Mouse (Mus musculus): Measurements from ENCODE around the gene Ints7. TPM values are rescaled to one million over a fixed set of nuclear protein-coding genes. Genes with fewer than 3 reads are reported as not detected.

The Ints7 gene
- 10 to 100 TPM; 23.0 to 23.2 TPM for total RNA-seq (2021)

- peak; percentile 100 for DNase-seq
- intact Hi-C loops (cut with DNase I), result loop anchor here (2.0 to 5.0 kb wide), 2 partner anchors 243 to 332 kb away; partner anchors contain the start of gene Slc30a1
Measured at GRCm38 (mm10) chr1:191575458-191576247, at the start of gene Ints7, which contains the start of gene Dtl. TSS of gene Ints7 (plus strand) at chr1:191575636. TSS of gene Dtl (minus strand) at chr1:191575544.

- peak in 1 of 2 experiments; percentile 27 for DNase-seq
- intact Hi-C loops (cut with DNase I), result no loop called here
Measured at GRCm38 (mm10) chr1:191527089-191527488, 48.3 kb upstream of the Ints7 start.

- intact Hi-C loops (cut with DNase I), result no loop called here
- DNase-seq, result peak; percentile 55 to 60
Measured at GRCm38 (mm10) chr1:191527921-191528612, 47.4 kb upstream of the Ints7 start.

- intact Hi-C loops (cut with DNase I), result no loop called here
- DNase-seq, result peak; percentile 32 to 46
Measured at GRCm38 (mm10) chr1:191529406-191529805, 46.0 kb upstream of the Ints7 start.

GRCm38 (mm10) chr1:191531023-191531422 is 44.4 kb upstream of the Ints7 start:
- intact Hi-C loops (cut with DNase I), result no loop called here
- DNase-seq, result no peak

GRCm38 (mm10) chr1:191534896-191535295 is 40.5 kb upstream of the Ints7 start:
- no peak for DNase-seq

GRCm38 (mm10) chr1:191540300-191540699 is 35.1 kb upstream of the Ints7 start:
- intact Hi-C loops (cut with DNase I), result no loop called here
- no peak for DNase-seq

More at GRCm38 (mm10) chr1:191534896-191535295, 40.5 kb upstream of the Ints7 start:
- intact Hi-C loops (cut with DNase I), result no loop called here

GRCm38 (mm10) chr1:191541014-191541413 is 34.4 kb upstream of the Ints7 start:
- intact Hi-C loops (cut with DNase I), result no loop called here
- DNase-seq, result no peak

- intact Hi-C loops (cut with DNase I), result no loop called here
- no peak for DNase-seq
Measured at GRCm38 (mm10) chr1:191541619-191542018, 33.8 kb upstream of the Ints7 start.

- no peak for DNase-seq
- intact Hi-C loops (cut with DNase I), result no loop called here
Measured at GRCm38 (mm10) chr1:191543747-191544146, 31.7 kb upstream of the Ints7 start.

- DNase-seq, result peak in 1 of 2 experiments; percentile 29
- intact Hi-C loops (cut with DNase I), result no loop called here
Measured at GRCm38 (mm10) chr1:191550786-191551185, 24.6 kb upstream of the Ints7 start.

- DNase-seq, result peak in 1 of 2 experiments; percentile 31
- intact Hi-C loops (cut with DNase I), result loop anchor here (1.0 kb wide), 1 partner anchor 64 kb away; no protein-coding TSS in a partner anchor
Measured at GRCm38 (mm10) chr1:191557109-191557508, 18.3 kb upstream of the Ints7 start.

- DNase-seq, result no peak
- intact Hi-C loops (cut with DNase I), result loop anchor here (10.0 kb wide), 1 partner anchor 625 kb away; no protein-coding TSS in a partner anchor
Measured at GRCm38 (mm10) chr1:191559779-191560178, 15.7 kb upstream of the Ints7 start.

GRCm38 (mm10) chr1:191562823-191563365 is 12.5 kb upstream of the Ints7 start:
- intact Hi-C loops (cut with DNase I), result loop anchor here (1.0 to 10.0 kb wide), 2 partner anchors 172 to 628 kb away; no protein-coding TSS in a partner anchor
- peak; percentile 57 to 76 for DNase-seq

GRCm38 (mm10) chr1:191567859-191568258 is 7.6 kb upstream of the Ints7 start:
- DNase-seq, result peak; percentile 31 to 51
- intact Hi-C loops (cut with DNase I), result loop anchor here (1.0 to 10.0 kb wide), 2 partner anchors 215 to 633 kb away; no protein-coding TSS in a partner anchor

- DNase-seq, result no peak
- intact Hi-C loops (cut with DNase I), result loop anchor here (10.0 kb wide), 1 partner anchor 635 kb away; no protein-coding TSS in a partner anchor
Measured at GRCm38 (mm10) chr1:191569625-191570024, 5.8 kb upstream of the Ints7 start.

GRCm38 (mm10) chr1:191570415-191570814 is 5.0 kb upstream of the Ints7 start:
- DNase-seq, result no peak
- intact Hi-C loops (cut with DNase I), result no loop called here

- intact Hi-C loops (cut with DNase I), result no loop called here
Measured at GRCm38 (mm10) chr1:191573906-191574639, 1.4 kb upstream of the Ints7 start.

GRCm38 (mm10) chr1:191574871-191575457 is 472 bp upstream of the Ints7 start:
- no peak for DNase-seq
- intact Hi-C loops (cut with DNase I), result loop anchor here (5.0 kb wide), 1 partner anchor 332 kb away; the partner anchor contains the start of gene Slc30a1

More at GRCm38 (mm10) chr1:191573906-191574639, 1.4 kb upstream of the Ints7 start:
- peak in 1 of 2 experiments; percentile 15 for DNase-seq

GRCm38 (mm10) chr1:191579524-191579923 is 4.1 kb downstream of the Ints7 start:
- intact Hi-C loops (cut with DNase I), result loop anchor here (5.0 kb wide), 1 partner anchor 328 kb away; the partner anchor contains the start of gene Slc30a1
- DNase-seq, result no peak
